Mouse (Mus musculus): ENCODE results near the gene Cnpy4. TPM values are rescaled to one million over a fixed set of nuclear protein-coding genes. Genes with fewer than 3 reads are reported as not detected.

Cnpy4 gene
- polyA plus RNA-seq (2016; fragmentation: Nextera tagmentation; extraction: Ambion mirVana) = 54.6 and 60.4 TPM in 2 replicates

DNA sequence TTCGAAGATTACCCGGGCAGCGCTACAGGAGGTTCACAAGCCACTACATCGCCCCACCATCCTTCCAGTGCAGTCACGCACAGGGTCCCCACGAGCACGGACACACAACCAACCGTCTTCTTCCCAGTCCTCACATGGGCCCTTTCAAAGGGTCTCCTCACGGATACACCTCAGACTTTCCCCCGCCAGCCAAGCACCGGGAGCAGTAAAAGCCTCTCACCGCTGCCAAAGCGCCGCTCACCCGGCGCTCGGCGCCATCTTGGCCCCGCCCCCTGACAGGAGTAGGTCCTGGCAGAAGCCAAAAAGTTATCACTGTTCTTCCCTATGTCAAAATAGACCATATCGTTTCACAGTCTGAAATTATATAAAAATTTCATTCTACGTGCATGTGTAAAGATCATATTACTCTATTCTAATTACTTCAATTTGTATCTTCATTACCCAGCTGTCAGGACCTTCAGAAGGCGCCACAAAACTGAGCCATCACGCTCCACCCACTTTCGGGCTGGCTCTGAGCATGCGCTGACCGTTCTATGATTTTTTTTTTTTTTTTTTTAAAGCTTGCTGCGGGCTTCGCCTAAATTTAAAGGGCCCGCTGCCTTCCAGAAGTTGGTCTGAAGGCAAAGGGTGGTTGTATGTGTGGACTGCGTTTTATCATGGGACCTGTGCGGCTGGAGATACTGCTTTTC lies at the start of gene Cnpy4, which contains the start of gene Taf6:
Cnpy4 (plus strand) TSS at position 536 of the 689 bp plus-strand sequence.
Taf6 (minus strand) TSS at position 502 of the 689 bp plus-strand sequence.
- Histone ChIP-seq H3K9me3 (replicated peaks) (no peaks in the 10 kb centered on the region), H3K36me3 (peaks cover 58% of the 10 kb centered on the region), H3K27ac (peak within 1 kb of the TSS; percentile 93), H3K4me3 (peak within 1 kb of the TSS; percentile 69), H3K27me3 (ENCODE audit: low read depth, poor library complexity, severe bottlenecking) (no peaks in the 10 kb centered on the region), H3K4me1 (peaks cover 11% of the 10 kb centered on the region)
- peak; percentile 84 for DNase-seq (ENCODE audit: low spot score)
- WGBS = under 1% methylated on average over 31 of the region's 31 CpGs

DNA sequence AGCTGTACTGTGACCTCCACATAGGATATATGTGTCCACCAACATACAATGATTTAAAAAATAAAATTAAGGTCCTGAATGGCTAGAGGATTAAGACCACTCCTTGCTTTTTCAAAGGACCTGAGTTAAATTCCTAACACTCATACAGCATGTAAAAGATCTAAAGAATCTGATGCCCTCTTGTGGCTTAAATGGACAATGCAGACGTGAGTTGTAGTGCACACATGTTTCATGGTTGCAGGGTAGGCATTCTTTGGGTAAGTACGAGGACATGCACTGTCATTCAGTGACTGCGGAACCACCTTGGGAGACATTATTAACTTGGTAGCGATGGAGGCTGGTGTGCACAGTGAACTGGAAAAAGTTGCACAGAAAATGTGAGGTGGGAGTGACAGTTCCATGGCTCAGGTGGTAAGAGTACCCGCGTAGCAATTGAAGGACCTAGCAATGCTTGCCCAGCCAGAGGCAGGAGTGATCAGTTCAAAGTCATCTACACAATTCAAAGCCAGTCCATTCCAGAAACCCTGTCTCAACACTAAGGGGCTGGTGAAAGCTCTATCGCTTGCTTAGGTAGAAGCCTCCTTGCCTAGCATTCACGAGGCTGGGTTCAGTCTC lies 49.2 kb upstream of the Cnpy4 start:
- DNase-seq (ENCODE audit: low spot score) = no peak
- peaks cover 44% of the 10 kb centered on the region for H3K36me3 ChIP-seq
- no peak overlapping the region for H3K27ac ChIP-seq
- H3K27me3 ChIP-seq (ENCODE audit: low read depth, poor library complexity, severe bottlenecking) = no peaks in the 10 kb centered on the region
- no peaks in the 10 kb centered on the region for H3K4me1 ChIP-seq
- no peaks in the 10 kb centered on the region for H3K9me3 ChIP-seq (replicated peaks)
- no peak overlapping the region for H3K4me3 ChIP-seq
- 66% methylated on average over 8 of the region's 8 CpGs for WGBS

- Histone ChIP-seq H3K9me3 (replicated peaks) (no peaks in the 10 kb centered on the region), H3K27me3 (ENCODE audit: low read depth, poor library complexity, severe bottlenecking) (no peaks in the 10 kb centered on the region), H3K4me3 (no peak overlapping the region), H3K27ac (no peak overlapping the region), H3K36me3 (peaks cover 44% of the 10 kb centered on the region), H3K4me1 (no peaks in the 10 kb centered on the region)
- no peak for DNase-seq (ENCODE audit: low spot score)
- WGBS = 81% methylated on average over 4 of the region's 4 CpGs
Observed at GRCm38 (mm10) chr5:138138585-138138984, 48.7 kb upstream of the Cnpy4 start.

- no peak for DNase-seq (ENCODE audit: low spot score)
- Histone ChIP-seq H3K36me3 (peaks cover 38% of the 10 kb centered on the region), H3K4me1 (peaks cover 9% of the 10 kb centered on the region), H3K9me3 (replicated peaks) (no peaks in the 10 kb centered on the region), H3K27me3 (ENCODE audit: low read depth, poor library complexity, severe bottlenecking) (no peaks in the 10 kb centered on the region), H3K27ac (peak overlapping the region; percentile 99), H3K4me3 (peak overlapping the region; percentile 82)
- 90% methylated on average over 3 of the region's 3 CpGs for WGBS
Observed at GRCm38 (mm10) chr5:138154390-138154789, 32.9 kb upstream of the Cnpy4 start.

- Histone ChIP-seq H3K4me1 (peaks cover 12% of the 10 kb centered on the region), H3K36me3 (peaks cover 33% of the 10 kb centered on the region), H3K27ac (peak within 1 kb of the TSS; percentile 99), H3K4me3 (peak within 1 kb of the TSS; percentile 82), H3K27me3 (ENCODE audit: low read depth, poor library complexity, severe bottlenecking) (no peaks in the 10 kb centered on the region), H3K9me3 (replicated peaks) (no peaks in the 10 kb centered on the region)
- under 1% methylated on average over 31 of the region's 31 CpGs for WGBS
- DNase-seq (ENCODE audit: low spot score) = peak; percentile 87
Observed at GRCm38 (mm10) chr5:138155443-138155976, 31.8 kb upstream of the Cnpy4 start, which contains the start of gene Zfp113. TSS of gene Zfp113 (minus strand) at chr5:138155744.

GRCm38 (mm10) chr5:138160224-138160762 lies 27.0 kb upstream of the Cnpy4 start:
- H3K27ac ChIP-seq = peak overlapping the region; percentile 86
- H3K36me3 ChIP-seq = peaks cover 36% of the 10 kb centered on the region
- H3K9me3 ChIP-seq (replicated peaks) = no peaks in the 10 kb centered on the region
- WGBS = 73% methylated on average over 7 of the region's 7 CpGs
- peaks cover 22% of the 10 kb centered on the region for H3K4me1 ChIP-seq
- no peaks in the 10 kb centered on the region for H3K27me3 ChIP-seq (ENCODE audit: low read depth, poor library complexity, severe bottlenecking)
- DNase-seq (ENCODE audit: low spot score) = no peak
- peak overlapping the region; percentile 78 for H3K4me3 ChIP-seq

GRCm38 (mm10) chr5:138160842-138161665 lies 26.2 kb upstream of the Cnpy4 start, which contains the start of gene Cops6:
TSS of gene Cops6 (plus strand) at chr5:138161071.
- H3K4me3 ChIP-seq = peak within 1 kb of the TSS; percentile 78
- peaks cover 43% of the 10 kb centered on the region for H3K36me3 ChIP-seq
- peaks cover 22% of the 10 kb centered on the region for H3K4me1 ChIP-seq
- under 1% methylated on average over 42 of the region's 42 CpGs for WGBS
- no peaks in the 10 kb centered on the region for H3K9me3 ChIP-seq (replicated peaks)
- peak within 1 kb of the TSS; percentile 86 for H3K27ac ChIP-seq
- DNase-seq (ENCODE audit: low spot score) = peak; percentile 99
- H3K27me3 ChIP-seq (ENCODE audit: low read depth, poor library complexity, severe bottlenecking) = no peaks in the 10 kb centered on the region

DNA sequence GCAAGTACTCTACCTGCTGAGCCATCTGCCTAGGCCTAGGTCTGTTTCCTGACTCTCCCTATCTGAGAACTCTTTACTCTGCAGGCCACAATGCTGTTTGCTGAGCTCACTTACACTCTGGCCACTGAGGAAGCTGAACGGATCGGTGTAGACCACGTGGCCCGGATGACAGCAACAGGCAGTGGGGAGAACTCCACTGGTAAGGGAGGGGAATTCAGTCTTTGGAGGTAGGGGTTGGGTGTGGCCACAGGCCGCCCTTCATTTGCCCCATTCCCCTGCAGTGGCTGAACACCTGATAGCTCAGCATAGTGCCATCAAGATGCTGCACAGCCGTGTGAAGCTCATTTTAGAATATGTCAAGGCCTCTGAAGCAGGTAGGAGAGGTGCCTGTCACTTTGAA lies 24.2 kb upstream of the Cnpy4 start:
- Histone ChIP-seq H3K36me3 (peaks cover 63% of the 10 kb centered on the region), H3K27ac (no peak overlapping the region)
- WGBS = 82% methylated on average over 6 of the region's 6 CpGs

DNA sequence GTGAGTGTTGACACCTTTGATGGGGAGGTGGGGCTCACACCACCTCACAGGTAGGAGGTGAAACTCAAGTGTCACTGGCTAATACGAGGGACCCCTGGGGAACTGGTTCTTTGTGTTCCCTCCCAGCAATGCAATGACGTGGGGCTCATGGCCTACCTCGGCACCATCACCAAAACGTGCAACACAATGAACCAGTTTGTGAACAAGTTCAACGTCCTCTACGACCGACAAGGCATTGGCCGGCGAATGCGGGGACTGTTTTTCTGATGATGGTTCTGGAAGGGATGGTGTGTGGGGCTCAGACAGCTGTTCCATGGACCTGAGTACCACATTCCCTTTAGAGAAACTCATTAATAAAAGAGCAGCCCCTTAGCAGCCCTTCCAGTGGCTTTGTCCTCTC lies 23.7 kb upstream of the Cnpy4 start:
- DNase-seq (ENCODE audit: low spot score) = no peak
- no peak overlapping the region for H3K4me3 ChIP-seq
- H3K27ac ChIP-seq = no peak overlapping the region
- H3K4me1 ChIP-seq = peaks cover 22% of the 10 kb centered on the region
- H3K9me3 ChIP-seq (replicated peaks) = no peaks in the 10 kb centered on the region
- H3K27me3 ChIP-seq (ENCODE audit: low read depth, poor library complexity, severe bottlenecking) = no peaks in the 10 kb centered on the region
- H3K36me3 ChIP-seq = peaks cover 69% of the 10 kb centered on the region
- WGBS = 76% methylated on average over 10 of the region's 10 CpGs

More for the DNA sequence above, 24.2 kb upstream of the Cnpy4 start:
- H3K4me3 ChIP-seq = 0 out of 2 replicates have a peak overlapping the region, but pooled peaks have one; percentile 10
- no peak for DNase-seq (ENCODE audit: low spot score)
- peaks cover 22% of the 10 kb centered on the region for H3K4me1 ChIP-seq
- H3K9me3 ChIP-seq (replicated peaks) = no peaks in the 10 kb centered on the region
- H3K27me3 ChIP-seq (ENCODE audit: low read depth, poor library complexity, severe bottlenecking) = no peaks in the 10 kb centered on the region

DNA sequence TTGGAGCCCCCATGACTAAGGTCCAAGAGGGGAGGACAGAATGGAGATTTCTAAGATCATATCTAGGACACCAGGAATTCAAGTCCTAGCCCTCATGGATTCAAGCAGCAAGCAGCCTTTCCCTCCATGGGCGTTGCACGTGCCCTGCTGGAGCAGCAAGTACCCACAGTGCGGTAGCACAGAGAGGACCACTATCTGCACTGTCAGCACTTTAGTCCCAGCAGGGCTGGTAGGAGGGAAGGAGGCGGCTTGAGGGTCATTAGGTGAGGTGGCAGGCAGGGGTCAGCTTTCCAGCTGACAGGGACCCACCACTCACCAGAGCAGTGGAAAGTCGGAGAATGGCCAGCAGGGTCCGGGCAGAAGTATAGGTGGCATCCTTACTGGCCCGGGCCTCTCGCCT lies 21.7 kb upstream of the Cnpy4 start:
- Histone ChIP-seq H3K27me3 (ENCODE audit: low read depth, poor library complexity, severe bottlenecking) (no peaks in the 10 kb centered on the region), H3K4me3 (no peak overlapping the region), H3K27ac (no peak overlapping the region), H3K36me3 (peaks cover 84% of the 10 kb centered on the region), H3K4me1 (peaks cover 25% of the 10 kb centered on the region), H3K9me3 (replicated peaks) (no peaks in the 10 kb centered on the region)
- 79% methylated on average over 8 of the region's 8 CpGs for WGBS
- DNase-seq (ENCODE audit: low spot score) = no peak

DNA sequence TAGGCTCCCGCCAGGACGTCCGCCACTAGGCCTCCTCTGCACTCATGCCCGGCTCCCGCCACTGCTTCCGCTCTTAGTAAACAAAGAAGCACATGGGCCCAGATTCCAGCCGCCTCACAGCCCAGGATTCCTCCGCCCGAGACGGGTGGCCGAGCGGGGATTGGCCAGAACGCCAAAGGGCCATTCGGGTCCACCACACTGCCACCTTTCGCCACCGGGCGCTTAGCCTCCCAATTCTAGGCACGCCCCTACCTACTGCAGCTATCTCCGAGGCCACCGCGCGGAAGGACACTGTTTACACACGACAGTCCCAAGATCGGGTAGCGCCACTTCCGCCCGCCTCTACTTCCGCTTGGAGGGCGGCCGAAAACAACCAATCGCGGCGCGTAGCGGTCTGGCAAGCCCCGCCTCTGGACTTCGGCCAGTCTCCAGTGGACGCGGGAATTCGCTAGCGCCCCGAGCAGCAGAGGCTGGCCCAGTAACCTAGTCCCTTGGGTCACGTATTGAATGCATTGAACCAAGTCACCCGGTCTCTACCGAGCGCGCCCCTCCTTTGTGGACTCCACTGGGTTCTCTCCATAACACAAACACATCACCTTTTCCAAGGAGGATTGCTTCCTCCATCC lies 16.2 kb upstream of the Cnpy4 start:
- WGBS = under 1% methylated on average over 47 of the region's 47 CpGs
- peaks cover 15% of the 10 kb centered on the region for H3K4me1 ChIP-seq
- peaks cover 74% of the 10 kb centered on the region for H3K36me3 ChIP-seq
- H3K27me3 ChIP-seq (ENCODE audit: low read depth, poor library complexity, severe bottlenecking) = no peaks in the 10 kb centered on the region
- H3K4me3 ChIP-seq = peak overlapping the region; percentile 84
- DNase-seq (ENCODE audit: low spot score) = peak; percentile 98
- H3K27ac ChIP-seq = peak overlapping the region; percentile 96
- H3K9me3 ChIP-seq (replicated peaks) = no peaks in the 10 kb centered on the region

Data from limb, embryonic 10.5 days (tissue).